Mouse (Mus musculus): Measurements from ENCODE around the gene Nrip1. TPM values are rescaled to one million over a fixed set of nuclear protein-coding genes. Genes with fewer than 3 reads are reported as not detected.

Gene Nrip1
- polyA plus RNA-seq, 1 experiment: 2.4 TPM

GRCm38 (mm10) chr16:76341636-76342035 lies 32.0 kb downstream of the Nrip1 start:
- Histone ChIP-seq H3K27me3 (ENCODE audit: control insufficient read depth, insufficient read depth, insufficient read length) (no peaks in the 10 kb centered on the region), H3ac (ENCODE audit: control insufficient read depth, insufficient read length, low read depth) (no peak overlapping the region), H3K4me3 (ENCODE audit: insufficient read depth, poor library complexity, severe bottlenecking) (no peak overlapping the region), H3K79me3 (ENCODE audit: low read depth) (peaks cover 47% of the 10 kb centered on the region), H3K79me2 (ENCODE audit: control insufficient read depth, insufficient read depth) (peaks cover 93% of the 10 kb centered on the region), H3K36me3 (ENCODE audit: control insufficient read depth, insufficient read depth) (peaks cover 18% of the 10 kb centered on the region)
- TF ChIP-seq MYOG (IDR thresholded peaks at IDR 0.05; ENCODE audit: control insufficient read depth, extremely low read depth, insufficient read length) (no peak), CEBPB (IDR thresholded peaks at IDR 0.05; ENCODE audit: low read depth) (peak; percentile 81)

GRCm38 (mm10) chr16:76339256-76339655 lies 34.4 kb downstream of the Nrip1 start:
- no peak overlapping the region for H3K4me3 ChIP-seq (ENCODE audit: insufficient read depth, poor library complexity, severe bottlenecking)
- H3K79me2 ChIP-seq (ENCODE audit: control insufficient read depth, insufficient read depth): peaks cover 93% of the 10 kb centered on the region
- no peak for TF ChIP-seq FOSL1 (IDR thresholded peaks at IDR 0.05; ENCODE audit: insufficient read depth, low read length, poor library complexity, severe bottlenecking)
- no peak for TF ChIP-seq CEBPB (IDR thresholded peaks at IDR 0.05; ENCODE audit: low read depth)
- TF ChIP-seq MAX (IDR thresholded peaks at IDR 0.05): no peak
- TF ChIP-seq USF1 (IDR thresholded peaks at IDR 0.05; ENCODE audit: low read depth): no peak
- no peak for TF ChIP-seq CTCF (IDR thresholded peaks at IDR 0.05; ENCODE audit: control insufficient read depth, insufficient read depth, insufficient read length)
- TF ChIP-seq MYOD1 (IDR thresholded peaks at IDR 0.05; ENCODE audit: control insufficient read depth, insufficient read length, low read depth): no peak
- TF ChIP-seq MYOG (IDR thresholded peaks at IDR 0.05; ENCODE audit: control insufficient read depth, extremely low read depth, insufficient read length): no peak
- H3K27me3 ChIP-seq (ENCODE audit: control insufficient read depth, insufficient read depth, insufficient read length): no peaks in the 10 kb centered on the region
- H3ac ChIP-seq (ENCODE audit: control insufficient read depth, insufficient read length, low read depth): no peak overlapping the region
- H3K79me3 ChIP-seq (ENCODE audit: low read depth): peaks cover 56% of the 10 kb centered on the region
- peaks cover 12% of the 10 kb centered on the region for H3K36me3 ChIP-seq (ENCODE audit: control insufficient read depth, insufficient read depth)

GRCm38 (mm10) chr16:76337351-76337750 lies 36.3 kb downstream of the Nrip1 start:
- no peak overlapping the region for H3K4me3 ChIP-seq (ENCODE audit: insufficient read depth, poor library complexity, severe bottlenecking)
- H3K79me3 ChIP-seq (ENCODE audit: low read depth): peaks cover 57% of the 10 kb centered on the region

GRCm38 (mm10) chr16:76336932-76337331 lies 36.7 kb downstream of the Nrip1 start:
- H3K36me3 ChIP-seq (ENCODE audit: control insufficient read depth, insufficient read depth): peaks cover 16% of the 10 kb centered on the region
- no peaks in the 10 kb centered on the region for H3K27me3 ChIP-seq (ENCODE audit: control insufficient read depth, insufficient read depth, insufficient read length)
- no peak overlapping the region for H3K4me3 ChIP-seq (ENCODE audit: insufficient read depth, poor library complexity, severe bottlenecking)
- peaks cover 57% of the 10 kb centered on the region for H3K79me3 ChIP-seq (ENCODE audit: low read depth)
- peaks cover 93% of the 10 kb centered on the region for H3K79me2 ChIP-seq (ENCODE audit: control insufficient read depth, insufficient read depth)
- no peak overlapping the region for H3ac ChIP-seq (ENCODE audit: control insufficient read depth, insufficient read length, low read depth)
- TF ChIP-seq FOSL1 (IDR thresholded peaks at IDR 0.05; ENCODE audit: insufficient read depth, low read length, poor library complexity, severe bottlenecking): no peak

More at GRCm38 (mm10) chr16:76337351-76337750, 36.3 kb downstream of the Nrip1 start:
- H3K27me3 ChIP-seq (ENCODE audit: control insufficient read depth, insufficient read depth, insufficient read length): no peaks in the 10 kb centered on the region
- H3K79me2 ChIP-seq (ENCODE audit: control insufficient read depth, insufficient read depth): peaks cover 93% of the 10 kb centered on the region
- no peak overlapping the region for H3ac ChIP-seq (ENCODE audit: control insufficient read depth, insufficient read length, low read depth)
- peaks cover 19% of the 10 kb centered on the region for H3K36me3 ChIP-seq (ENCODE audit: control insufficient read depth, insufficient read depth)
- TF ChIP-seq MAX (IDR thresholded peaks at IDR 0.05) (no peak), CEBPB (IDR thresholded peaks at IDR 0.05; ENCODE audit: low read depth) (no peak), MYOD1 (IDR thresholded peaks at IDR 0.05; ENCODE audit: control insufficient read depth, insufficient read length, low read depth) (no peak), MYOG (IDR thresholded peaks at IDR 0.05; ENCODE audit: control insufficient read depth, extremely low read depth, insufficient read length) (no peak), USF1 (IDR thresholded peaks at IDR 0.05; ENCODE audit: low read depth) (no peak), CTCF (IDR thresholded peaks at IDR 0.05; ENCODE audit: control insufficient read depth, insufficient read depth, insufficient read length) (no peak), FOSL1 (IDR thresholded peaks at IDR 0.05; ENCODE audit: insufficient read depth, low read length, poor library complexity, severe bottlenecking) (no peak)

GRCm38 (mm10) chr16:76335913-76336312 lies 37.7 kb downstream of the Nrip1 start:
- Histone ChIP-seq H3K79me2 (ENCODE audit: control insufficient read depth, insufficient read depth) (peaks cover 84% of the 10 kb centered on the region), H3K27me3 (ENCODE audit: control insufficient read depth, insufficient read depth, insufficient read length) (no peaks in the 10 kb centered on the region), H3K36me3 (ENCODE audit: control insufficient read depth, insufficient read depth) (peaks cover 7% of the 10 kb centered on the region), H3K4me3 (ENCODE audit: insufficient read depth, poor library complexity, severe bottlenecking) (no peak overlapping the region), H3ac (ENCODE audit: control insufficient read depth, insufficient read length, low read depth) (no peak overlapping the region), H3K79me3 (ENCODE audit: low read depth) (peaks cover 53% of the 10 kb centered on the region)
- no peak for TF ChIP-seq CTCF (IDR thresholded peaks at IDR 0.05; ENCODE audit: control insufficient read depth, insufficient read depth, insufficient read length)
- TF ChIP-seq MAX (IDR thresholded peaks at IDR 0.05): no peak
- TF ChIP-seq CEBPB (IDR thresholded peaks at IDR 0.05; ENCODE audit: low read depth): no peak
- no peak for TF ChIP-seq USF1 (IDR thresholded peaks at IDR 0.05; ENCODE audit: low read depth)
- no peak for TF ChIP-seq FOSL1 (IDR thresholded peaks at IDR 0.05; ENCODE audit: insufficient read depth, low read length, poor library complexity, severe bottlenecking)
- no peak for TF ChIP-seq MYOG (IDR thresholded peaks at IDR 0.05; ENCODE audit: control insufficient read depth, extremely low read depth, insufficient read length)
- TF ChIP-seq MYOD1 (IDR thresholded peaks at IDR 0.05; ENCODE audit: control insufficient read depth, insufficient read length, low read depth): no peak

GRCm38 (mm10) chr16:76332127-76332526 lies 41.5 kb downstream of the Nrip1 start:
- H3K79me3 ChIP-seq (ENCODE audit: low read depth): peaks cover 36% of the 10 kb centered on the region
- peaks cover 61% of the 10 kb centered on the region for H3K79me2 ChIP-seq (ENCODE audit: control insufficient read depth, insufficient read depth)
- H3ac ChIP-seq (ENCODE audit: control insufficient read depth, insufficient read length, low read depth): no peak overlapping the region
- H3K27me3 ChIP-seq (ENCODE audit: control insufficient read depth, insufficient read depth, insufficient read length): no peaks in the 10 kb centered on the region
- H3K36me3 ChIP-seq (ENCODE audit: control insufficient read depth, insufficient read depth): peaks cover 7% of the 10 kb centered on the region
- no peak overlapping the region for H3K4me3 ChIP-seq (ENCODE audit: insufficient read depth, poor library complexity, severe bottlenecking)
- TF ChIP-seq MAX (IDR thresholded peaks at IDR 0.05): no peak
- TF ChIP-seq MYOD1 (IDR thresholded peaks at IDR 0.05; ENCODE audit: control insufficient read depth, insufficient read length, low read depth): no peak
- TF ChIP-seq FOSL1 (IDR thresholded peaks at IDR 0.05; ENCODE audit: insufficient read depth, low read length, poor library complexity, severe bottlenecking): no peak
- TF ChIP-seq CEBPB (IDR thresholded peaks at IDR 0.05; ENCODE audit: low read depth): no peak
- TF ChIP-seq USF1 (IDR thresholded peaks at IDR 0.05; ENCODE audit: low read depth): no peak
- TF ChIP-seq MYOG (IDR thresholded peaks at IDR 0.05; ENCODE audit: control insufficient read depth, extremely low read depth, insufficient read length): no peak
- no peak for TF ChIP-seq CTCF (IDR thresholded peaks at IDR 0.05; ENCODE audit: control insufficient read depth, insufficient read depth, insufficient read length)
